Mouse (Mus musculus) intestine, embryonic 15.5 days (tissue): Measurements from ENCODE around the gene Tgfbr3. TPM values are rescaled to one million over a fixed set of nuclear protein-coding genes. Genes with fewer than 3 reads are reported as not detected.
A peak's percentile ranks its signal among the peaks of the same experiment; 100 is the strongest.

Source experiments
- ATAC-seq: fragments of 200-750 bp; cut with Nextera tagmentation; 2 replicates; pipeline ENCODE4 v1.8.0; 2017; ENCODE audit warnings: moderate TSS enrichment, moderate library complexity
- H3K27ac ChIP-seq: fragments of 300-500 bp; sonication (generic); 2 replicates; pipeline ENCODE4 v1.5.1; 2015; ENCODE audit warnings: mild to moderate bottlenecking, inconsistent platforms
- H3K27me3 ChIP-seq: fragments of 300-500 bp; sonication (generic); replicated peaks from 2 replicates; pipeline ENCODE4 v1.6.1; 2015; ENCODE audit warnings: inconsistent platforms
- H3K36me3 ChIP-seq: fragments of 300-500 bp; sonication (generic); 2 replicates; pipeline ENCODE4 v1.6.1; 2015; ENCODE audit warnings: inconsistent platforms
- H3K4me1 ChIP-seq: fragments of 300-500 bp; sonication (generic); replicated peaks from 2 replicates; pipeline ENCODE4 v1.6.1; 2015; ENCODE audit warnings: inconsistent platforms
- H3K4me2 ChIP-seq: fragments of 300-500 bp; sonication (generic); replicated peaks from 2 replicates; pipeline ENCODE4 v1.6.1; 2015; ENCODE audit warnings: mild to moderate bottlenecking, inconsistent platforms
- H3K4me3 ChIP-seq: fragments of 300-500 bp; sonication (generic); replicated peaks from 2 replicates; pipeline ENCODE4 v1.5.1; 2015; ENCODE audit warnings: inconsistent platforms
- H3K9ac ChIP-seq: fragments of 300-500 bp; sonication (generic); 2 replicates; pipeline ENCODE4 v1.6.1; 2015; ENCODE audit warnings: inconsistent platforms
- H3K9me3 ChIP-seq: fragments of 300-500 bp; sonication (generic); 2 replicates; pipeline ENCODE4 v1.6.1; 2016; ENCODE audit warnings: inconsistent platforms
- WGBS: fragments of 180-500 bp; shearing (Covaris S2); methylation state at CpG from one replicate; pipeline ENCODE4 v1.1.7; 2015; 5-methylcytosine and 5-hydroxymethylcytosine counted together
- polyA plus RNA-seq: library from polyadenylated mRNA; unstranded; fragments of >200 nt; fragmentation: Nextera tagmentation; extraction: Ambion mirVana; gene quantifications from 2 replicates; pipeline ENCODE4 v1.2.1, GENCODE M21; 2015

Gene Tgfbr3
- polyA plus RNA-seq, 1 experiment from 2014 or later = 14.4 TPM

DNA sequence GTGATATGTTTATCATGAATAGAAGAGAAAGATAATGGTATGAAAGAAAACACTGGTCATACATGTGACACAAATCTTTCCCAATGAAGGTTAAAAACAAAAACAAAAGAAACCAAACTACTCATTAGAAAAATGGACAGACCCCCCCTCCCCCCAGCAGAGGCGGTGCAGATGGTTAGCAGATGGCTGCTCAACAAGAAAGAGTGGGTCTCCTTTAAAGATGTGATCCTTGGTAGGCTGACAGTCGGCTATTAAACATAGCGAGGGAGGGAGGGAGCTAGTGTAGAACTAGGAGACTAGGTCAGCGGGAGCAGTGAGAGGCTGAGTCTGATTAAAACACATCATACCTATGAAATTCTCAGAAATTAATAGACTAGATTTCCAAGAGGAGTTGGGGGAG, 186.5 kb downstream of the Tgfbr3 start:
- WGBS = 65% methylated on average over 4 of the region's 4 CpGs
- Histone ChIP-seq H3K4me1 (peaks cover 6% of the 10 kb centered on the region), H3K9me3 (no peaks in the 10 kb centered on the region), H3K27ac (no peak overlapping the region), H3K4me3 (no peak overlapping the region), H3K4me2 (no peak overlapping the region), H3K9ac (no peak overlapping the region), H3K36me3 (no peaks in the 10 kb centered on the region), H3K27me3 (no peaks in the 10 kb centered on the region)
- ATAC-seq = no peak

GRCm38 (mm10) chr5:107101684-107102083, 187.7 kb downstream of the Tgfbr3 start:
- Histone ChIP-seq H3K9me3 (no peaks in the 10 kb centered on the region), H3K27ac (no peak overlapping the region), H3K4me2 (no peak overlapping the region), H3K4me3 (no peak overlapping the region), H3K36me3 (no peaks in the 10 kb centered on the region), H3K9ac (no peak overlapping the region), H3K27me3 (no peaks in the 10 kb centered on the region), H3K4me1 (peaks cover 3% of the 10 kb centered on the region)
- 66% methylated on average over 4 of the region's 4 CpGs for WGBS
- ATAC-seq = no peak

DNA sequence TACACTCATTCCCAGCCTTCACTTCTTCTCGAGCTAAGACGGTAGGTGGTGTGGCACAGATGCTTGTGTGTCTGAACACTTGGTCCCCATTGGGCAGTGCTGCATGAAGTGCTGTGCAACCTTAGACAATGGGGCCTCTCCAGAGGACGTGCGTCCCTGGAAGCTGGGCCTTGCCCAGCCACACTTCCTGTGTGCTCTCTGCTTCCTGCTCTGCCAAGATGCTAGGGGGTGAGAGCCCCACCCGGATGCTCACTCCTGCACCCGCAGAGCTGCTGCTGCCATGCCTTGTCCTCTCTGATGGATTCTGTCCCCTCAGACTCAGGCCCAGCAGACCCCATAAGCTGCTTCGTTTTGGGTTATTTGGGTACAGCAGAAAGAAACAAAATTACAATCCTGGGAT, 188.3 kb downstream of the Tgfbr3 start:
- Histone ChIP-seq H3K4me2 (no peak overlapping the region), H3K4me1 (peaks cover 3% of the 10 kb centered on the region), H3K27ac (no peak overlapping the region), H3K4me3 (no peak overlapping the region), H3K27me3 (no peaks in the 10 kb centered on the region), H3K9ac (no peak overlapping the region), H3K36me3 (no peaks in the 10 kb centered on the region), H3K9me3 (no peaks in the 10 kb centered on the region)
- ATAC-seq = no peak
- WGBS = 78% methylated on average over 7 of the region's 7 CpGs

GRCm38 (mm10) chr5:107099634-107100033, 189.8 kb downstream of the Tgfbr3 start:
- Histone ChIP-seq H3K4me1 (peaks cover 3% of the 10 kb centered on the region), H3K9me3 (no peaks in the 10 kb centered on the region), H3K4me2 (no peak overlapping the region), H3K27ac (no peak overlapping the region), H3K27me3 (no peaks in the 10 kb centered on the region), H3K9ac (no peak overlapping the region), H3K4me3 (no peak overlapping the region), H3K36me3 (no peaks in the 10 kb centered on the region)
- ATAC-seq = no peak
- WGBS = 95% methylated on average over 3 of the region's 3 CpGs

- 39% methylated on average over 5 of the region's 6 CpGs for WGBS
- Histone ChIP-seq H3K9me3 (no peaks in the 10 kb centered on the region), H3K4me2 (no peak overlapping the region), H3K9ac (no peak overlapping the region), H3K27me3 (no peaks in the 10 kb centered on the region), H3K27ac (no peak overlapping the region), H3K4me1 (peaks cover 3% of the 10 kb centered on the region), H3K4me3 (no peak overlapping the region), H3K36me3 (no peaks in the 10 kb centered on the region)
- no peak for ATAC-seq
These were observed 190.4 kb downstream of the Tgfbr3 start for GRCm38 (mm10) chr5:107099076-107099475.

GRCm38 (mm10) chr5:107098007-107098406, 191.4 kb downstream of the Tgfbr3 start:
- H3K9me3 ChIP-seq = no peaks in the 10 kb centered on the region
- no peak overlapping the region for H3K27ac ChIP-seq
- H3K9ac ChIP-seq = no peak overlapping the region
- 41% methylated on average over 5 of the region's 5 CpGs for WGBS
- no peak for ATAC-seq
- no peaks in the 10 kb centered on the region for H3K36me3 ChIP-seq
- H3K4me1 ChIP-seq = peaks cover 3% of the 10 kb centered on the region
- H3K4me3 ChIP-seq = no peak overlapping the region
- H3K27me3 ChIP-seq = no peaks in the 10 kb centered on the region
- H3K4me2 ChIP-seq = no peak overlapping the region

DNA sequence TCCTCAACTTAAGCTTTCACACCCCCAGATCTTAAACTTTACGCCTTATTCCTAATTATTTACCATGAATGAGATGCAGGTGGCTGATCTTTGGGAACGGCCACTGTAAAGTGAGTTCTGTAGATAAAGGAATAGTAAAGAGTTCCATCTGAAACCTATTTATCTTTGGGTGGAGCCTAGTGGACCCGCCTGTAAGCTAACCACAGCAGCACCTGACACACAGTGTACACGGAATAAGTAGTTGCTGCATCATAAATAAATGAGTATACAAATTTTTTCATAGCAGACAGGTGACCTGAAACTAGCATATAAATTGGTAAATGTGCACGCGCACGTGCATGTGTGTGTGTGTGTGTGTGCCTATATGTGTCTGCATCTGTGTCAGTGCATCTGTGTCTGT, 192.1 kb downstream of the Tgfbr3 start:
- no peak overlapping the region for H3K9ac ChIP-seq
- no peak for ATAC-seq
- no peak overlapping the region for H3K4me3 ChIP-seq
- peaks cover 3% of the 10 kb centered on the region for H3K4me1 ChIP-seq
- no peaks in the 10 kb centered on the region for H3K27me3 ChIP-seq
- no peak overlapping the region for H3K4me2 ChIP-seq
- H3K9me3 ChIP-seq = no peaks in the 10 kb centered on the region
- 75% methylated on average over 7 of the region's 7 CpGs for WGBS
- no peaks in the 10 kb centered on the region for H3K36me3 ChIP-seq
- no peak overlapping the region for H3K27ac ChIP-seq

DNA sequence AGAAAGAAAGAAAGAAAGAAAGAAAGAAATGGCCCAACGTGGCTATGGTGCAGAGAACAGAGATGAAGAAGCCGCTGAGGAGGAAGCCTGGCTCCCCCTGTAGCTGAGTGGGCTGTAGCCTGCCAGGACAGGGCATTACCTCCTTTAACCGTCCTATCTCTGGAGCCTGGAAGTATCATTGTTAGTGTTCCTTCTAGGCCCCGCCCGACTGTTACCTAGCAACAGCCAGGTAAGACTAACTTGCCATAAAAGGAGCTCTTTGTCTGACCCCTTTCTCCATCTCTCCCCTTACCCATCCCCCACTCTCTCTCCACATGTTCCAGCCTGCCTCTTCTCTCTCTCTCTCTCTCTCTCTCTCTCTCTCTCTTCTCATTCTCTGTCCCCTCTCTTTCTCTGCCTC, 195.2 kb downstream of the Tgfbr3 start:
- ATAC-seq = peak; percentile 68; the same call in 1 of the 2 replicates
- no peaks in the 10 kb centered on the region; the same call in 1 of the 2 replicates for H3K4me1 ChIP-seq
- WGBS = 40% methylated on average over 5 of the region's 5 CpGs

DNA sequence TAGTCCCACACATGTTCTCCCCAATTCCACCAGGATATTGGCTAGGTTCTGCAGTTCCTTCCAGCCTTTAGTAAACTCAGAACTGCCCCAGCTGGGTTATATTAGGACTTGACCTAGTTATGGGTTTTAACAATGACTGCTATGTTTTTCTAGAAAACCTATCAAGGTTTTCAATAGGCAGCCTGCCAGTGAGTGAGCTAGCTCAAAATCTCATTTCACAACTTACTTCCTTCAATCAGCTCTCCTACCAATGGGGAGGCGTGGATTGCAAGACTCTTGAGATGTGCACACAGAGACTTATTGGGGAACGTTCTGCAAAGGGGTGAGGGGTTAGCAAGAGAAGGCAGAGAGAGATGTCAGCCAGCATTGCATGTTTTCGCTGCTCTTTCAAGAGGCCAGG, 196.2 kb downstream of the Tgfbr3 start:
- Histone ChIP-seq H3K4me1 (peaks cover 5% of the 10 kb centered on the region; the same call in 1 of the 2 replicates), H3K27me3 (no peaks in the 10 kb centered on the region), H3K9ac (no peak overlapping the region), H3K9me3 (no peaks in the 10 kb centered on the region), H3K4me2 (no peak overlapping the region), H3K36me3 (no peaks in the 10 kb centered on the region), H3K27ac (no peak overlapping the region), H3K4me3 (no peak overlapping the region)
- ATAC-seq = no peak
- WGBS = 80% methylated on average over 3 of the region's 3 CpGs

More for the DNA sequence above, 195.2 kb downstream of the Tgfbr3 start:
- no peak overlapping the region for H3K4me3 ChIP-seq
- H3K4me2 ChIP-seq = no peak overlapping the region
- H3K27ac ChIP-seq = no peak overlapping the region
- H3K27me3 ChIP-seq = no peaks in the 10 kb centered on the region
- no peaks in the 10 kb centered on the region for H3K36me3 ChIP-seq
- no peaks in the 10 kb centered on the region for H3K9me3 ChIP-seq
- no peak overlapping the region for H3K9ac ChIP-seq

- no peak overlapping the region for H3K4me3 ChIP-seq
- no peaks in the 10 kb centered on the region for H3K36me3 ChIP-seq
- no peak for ATAC-seq
- H3K9me3 ChIP-seq = no peaks in the 10 kb centered on the region
- no peak overlapping the region for H3K9ac ChIP-seq
- H3K4me2 ChIP-seq = no peak overlapping the region
- H3K4me1 ChIP-seq = peaks cover 14% of the 10 kb centered on the region
- no peaks in the 10 kb centered on the region for H3K27me3 ChIP-seq
- WGBS = 56% methylated on average over 8 of the region's 8 CpGs
- H3K27ac ChIP-seq = no peak overlapping the region
These were observed 197.3 kb downstream of the Tgfbr3 start for GRCm38 (mm10) chr5:107092137-107092536.

DNA sequence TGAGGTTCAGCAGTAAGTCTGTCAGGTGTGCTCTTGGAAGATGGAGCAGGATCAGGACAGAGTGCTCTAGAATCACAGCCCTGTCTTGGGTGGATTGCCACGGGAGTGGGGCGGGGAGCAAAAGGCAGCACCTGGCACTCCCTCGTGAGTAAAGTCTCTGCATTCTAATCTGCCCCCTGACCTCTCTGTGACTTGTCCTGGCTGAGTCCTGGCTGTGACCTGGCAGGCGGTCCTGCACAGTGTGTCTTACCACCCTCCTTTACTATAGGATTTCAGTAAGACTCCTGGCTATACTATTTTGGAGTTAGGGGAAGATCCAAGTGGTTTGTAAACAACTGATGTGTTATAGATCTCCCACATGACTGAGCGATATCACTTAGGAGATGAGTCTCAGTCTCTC, 199.5 kb downstream of the Tgfbr3 start:
- Histone ChIP-seq H3K4me3 (no peak overlapping the region), H3K36me3 (no peaks in the 10 kb centered on the region), H3K4me2 (no peak overlapping the region), H3K9ac (no peak overlapping the region), H3K4me1 (peaks cover 21% of the 10 kb centered on the region), H3K27ac (no peak overlapping the region), H3K27me3 (no peaks in the 10 kb centered on the region), H3K9me3 (no peaks in the 10 kb centered on the region)
- WGBS = 56% methylated on average over 5 of the region's 5 CpGs
- no peak for ATAC-seq

- Histone ChIP-seq H3K4me1 (peaks cover 21% of the 10 kb centered on the region), H3K9me3 (no peaks in the 10 kb centered on the region), H3K27ac (peak overlapping the region; percentile 86), H3K9ac (no peak overlapping the region), H3K27me3 (no peaks in the 10 kb centered on the region), H3K4me2 (peak overlapping the region; percentile 41), H3K4me3 (no peak overlapping the region), H3K36me3 (no peaks in the 10 kb centered on the region)
- peak; percentile 87 for ATAC-seq
- 18% methylated on average over 12 of the region's 12 CpGs for WGBS
These were observed 201.3 kb downstream of the Tgfbr3 start for GRCm38 (mm10) chr5:107087829-107088808.

DNA sequence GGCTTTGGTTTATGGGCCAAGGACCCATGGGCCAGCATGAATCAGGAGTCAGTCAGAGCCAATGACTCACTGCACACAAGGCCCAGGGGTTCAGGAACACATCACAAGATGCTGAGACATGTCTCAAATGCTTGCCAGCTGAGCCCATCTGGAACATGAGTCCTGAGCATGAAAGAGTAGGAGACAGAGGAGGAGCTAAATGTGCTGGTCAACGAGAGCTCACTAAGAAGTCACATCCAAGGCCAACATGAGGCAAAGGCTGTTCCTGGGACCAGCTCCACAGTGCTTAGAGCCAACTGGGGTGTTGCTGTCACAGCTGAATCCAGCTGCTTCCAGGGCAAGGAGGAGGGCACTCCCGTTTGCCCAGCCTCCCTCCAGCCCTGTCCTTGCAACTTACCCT, 202.1 kb downstream of the Tgfbr3 start:
- no peaks in the 10 kb centered on the region for H3K27me3 ChIP-seq
- no peak overlapping the region for H3K4me2 ChIP-seq
- H3K4me1 ChIP-seq = peaks cover 21% of the 10 kb centered on the region
- no peak overlapping the region for H3K4me3 ChIP-seq
- peak overlapping the region; percentile 86; the same call in 1 of the 2 replicates for H3K27ac ChIP-seq
- H3K9ac ChIP-seq = no peak overlapping the region
- 34% methylated on average over 2 of the region's 2 CpGs for WGBS
- peak; percentile 64 for ATAC-seq
- no peaks in the 10 kb centered on the region for H3K9me3 ChIP-seq
- H3K36me3 ChIP-seq = no peaks in the 10 kb centered on the region
